Mouse (Mus musculus) hindbrain, postnatal 0 days (tissue): Measurements from ENCODE around the gene Gm45623. TPM values are rescaled to one million over a fixed set of nuclear protein-coding genes. Genes with fewer than 3 reads are reported as not detected.

Experiments
- ATAC-seq: fragments of 200-750 bp; cut with Nextera tagmentation; 2 replicates; pipeline ENCODE4 v1.8.0; 2017; ENCODE audit warnings: mild to moderate bottlenecking, moderate TSS enrichment, moderate library complexity
- DNase-seq: peaks from one replicate; pipeline ENCODE4 v3.0.0-alpha.2; 2015; ENCODE audit warnings: low spot score
- H3K27ac ChIP-seq: fragments of 300-500 bp; sonication (generic); 2 replicates; pipeline ENCODE4 v1.5.1; 2014; ENCODE audit warnings: mild to moderate bottlenecking
- H3K27me3 ChIP-seq: fragments of 300-500 bp; sonication (generic); 2 replicates; pipeline ENCODE4 v1.6.1; 2014; ENCODE audit warnings: low read length, mixed read lengths; ENCODE audit not compliant: insufficient read depth
- H3K36me3 ChIP-seq: fragments of 300-500 bp; sonication (generic); 2 replicates; pipeline ENCODE4 v1.6.1; 2014; ENCODE audit warnings: low read length, mixed read lengths; ENCODE audit not compliant: insufficient read depth
- H3K4me1 ChIP-seq: fragments of 300-500 bp; sonication (generic); 2 replicates; pipeline ENCODE4 v1.6.1; 2014; ENCODE audit warnings: antibody characterized with exemption, low read length, mixed read lengths; ENCODE audit not compliant: insufficient read depth
- H3K4me2 ChIP-seq: fragments of 300-500 bp; sonication (generic); 2 replicates; pipeline ENCODE4 v1.6.1; 2014; ENCODE audit warnings: low read depth, mild to moderate bottlenecking, low read length, moderate library complexity, mixed read lengths
- H3K4me3 ChIP-seq: fragments of 300-500 bp; sonication (generic); 2 replicates; pipeline ENCODE4 v1.5.1; 2014; ENCODE audit warnings: low read length
- H3K9ac ChIP-seq: fragments of 300-500 bp; sonication (generic); replicated peaks from 2 replicates; pipeline ENCODE4 v1.6.1; 2014; ENCODE audit warnings: mild to moderate bottlenecking, low read length, moderate library complexity, mixed read lengths
- H3K9me3 ChIP-seq: fragments of 300-500 bp; sonication (generic); 2 replicates; pipeline ENCODE4 v1.6.1; 2016; ENCODE audit warnings: low read length, mixed read lengths
- CTCF ChIP-seq: IDR thresholded peaks from 2 replicates; pipeline ENCODE4 v1.5.1; 2016; ENCODE audit warnings: antibody characterized with exemption, control low read depth, low read depth
- WGBS: fragments of 180-500 bp; shearing (Covaris S2); extraction: QIAGEN DNeasy Blood & Tissue Kit; methylation state at CpG from one replicate; pipeline ENCODE4 v1.1.7; 2014; 5-methylcytosine and 5-hydroxymethylcytosine counted together
- polyA plus RNA-seq: library from polyadenylated mRNA; unstranded; fragments of >200 nt; fragmentation: Nextera tagmentation; extraction: Ambion mirVana; gene quantifications from 2 replicates; pipeline ENCODE4 v1.2.1, GENCODE M21; 2015
- total RNA-seq: library from RNA; depleted of rRNA; stranded (reverse); fragments of >200 nt; gene quantifications from 2 replicates; pipeline ENCODE4 v1.2.3, GENCODE M21; 2014

The Gm45623 gene
- total and polyA plus RNA-seq, 2 experiments from 2014 or later = 2.4 to 15.1 TPM

GRCm38 (mm10) chr13:56781697-56782096 lies 28.1 kb upstream of the Gm45623 start:
- no peak overlapping the region for H3K9ac ChIP-seq
- TF ChIP-seq CTCF = no peak
- ATAC-seq (no peak), DNase-seq (no peak)
- H3K4me3 ChIP-seq = no peak overlapping the region
- no peaks in the 10 kb centered on the region for H3K36me3 ChIP-seq
- peaks cover 14% of the 10 kb centered on the region; the same call in 1 of the 2 replicates for H3K4me1 ChIP-seq
- H3K9me3 ChIP-seq = no peaks in the 10 kb centered on the region
- WGBS = 93% methylated on average over 3 of the region's 3 CpGs
- H3K4me2 ChIP-seq = no peak overlapping the region
- no peaks in the 10 kb centered on the region for H3K27me3 ChIP-seq
- H3K27ac ChIP-seq = peak overlapping the region; percentile 54

- 46% methylated on average over 13 of the region's 13 CpGs for WGBS
- peak overlapping the region; percentile 54 for H3K27ac ChIP-seq
- H3K9ac ChIP-seq = no peak overlapping the region
- no peaks in the 10 kb centered on the region for H3K9me3 ChIP-seq
- H3K4me2 ChIP-seq = no peak overlapping the region
- no peak for TF ChIP-seq CTCF
- DNase-seq (peak; percentile 53), ATAC-seq (peak; percentile 66)
- H3K36me3 ChIP-seq = no peaks in the 10 kb centered on the region
- peaks cover 14% of the 10 kb centered on the region; the same call in 1 of the 2 replicates for H3K4me1 ChIP-seq
- H3K4me3 ChIP-seq = no peak overlapping the region
- H3K27me3 ChIP-seq = no peaks in the 10 kb centered on the region
These were observed 27.3 kb upstream of the Gm45623 start for GRCm38 (mm10) chr13:56780746-56781469.

- ATAC-seq = peak; percentile 65
- peak; percentile 72 for DNase-seq
- H3K27me3 ChIP-seq = no peaks in the 10 kb centered on the region
- no peaks in the 10 kb centered on the region for H3K9me3 ChIP-seq
- H3K4me3 ChIP-seq = no peak overlapping the region
- peak overlapping the region; percentile 62; the same call in 1 of the 2 replicates for H3K27ac ChIP-seq
- peaks cover 4% of the 10 kb centered on the region; the same call in 1 of the 2 replicates for H3K4me1 ChIP-seq
- no peaks in the 10 kb centered on the region for H3K36me3 ChIP-seq
- no peak overlapping the region for H3K4me2 ChIP-seq
- TF ChIP-seq CTCF = no peak
- 0 out of 2 replicates have a peak overlapping the region, but pooled peaks have one; percentile 9 for H3K9ac ChIP-seq
- 8% methylated on average over 5 of the region's 5 CpGs for WGBS
These were observed 20.7 kb upstream of the Gm45623 start for GRCm38 (mm10) chr13:56774304-56774703.

GRCm38 (mm10) chr13:56773262-56773870 lies 19.7 kb upstream of the Gm45623 start:
- ATAC-seq (no peak), DNase-seq (no peak)
- Histone ChIP-seq H3K9ac (no peak overlapping the region), H3K4me1 (peaks cover 4% of the 10 kb centered on the region; the same call in 1 of the 2 replicates), H3K4me2 (no peak overlapping the region), H3K27ac (no peak overlapping the region), H3K27me3 (no peaks in the 10 kb centered on the region), H3K36me3 (no peaks in the 10 kb centered on the region), H3K4me3 (no peak overlapping the region), H3K9me3 (no peaks in the 10 kb centered on the region)
- 54% methylated on average over 14 of the region's 14 CpGs for WGBS
- TF ChIP-seq CTCF = no peak

GRCm38 (mm10) chr13:56772592-56772991 lies 19.0 kb upstream of the Gm45623 start:
- DNase-seq (no peak), ATAC-seq (no peak)
- TF ChIP-seq CTCF = peak; percentile 41
- H3K4me2 ChIP-seq = no peak overlapping the region
- H3K27ac ChIP-seq = no peak overlapping the region
- H3K4me1 ChIP-seq = peaks cover 4% of the 10 kb centered on the region; the same call in 1 of the 2 replicates
- 51% methylated on average over 3 of the region's 3 CpGs for WGBS
- no peaks in the 10 kb centered on the region for H3K27me3 ChIP-seq
- no peaks in the 10 kb centered on the region for H3K9me3 ChIP-seq
- no peak overlapping the region for H3K4me3 ChIP-seq
- no peaks in the 10 kb centered on the region for H3K36me3 ChIP-seq
- no peak overlapping the region for H3K9ac ChIP-seq

- H3K27ac ChIP-seq = peak overlapping the region; percentile 36; the same call in 1 of the 2 replicates
- peak; percentile 46 for TF ChIP-seq CTCF
- no peak overlapping the region for H3K4me3 ChIP-seq
- H3K36me3 ChIP-seq = no peaks in the 10 kb centered on the region
- H3K27me3 ChIP-seq = no peaks in the 10 kb centered on the region
- H3K9me3 ChIP-seq = no peaks in the 10 kb centered on the region
- ATAC-seq = no peak
- H3K9ac ChIP-seq = no peak overlapping the region
- no peak for DNase-seq
- WGBS = 65% methylated on average over 5 of the region's 5 CpGs
- H3K4me1 ChIP-seq = peaks cover 5% of the 10 kb centered on the region; the same call in 1 of the 2 replicates
- H3K4me2 ChIP-seq = no peak overlapping the region
These were observed 17.2 kb upstream of the Gm45623 start for GRCm38 (mm10) chr13:56770786-56771185.
